Mouse (Mus musculus) left cerebral cortex, adult 2 months (tissue): ENCODE measurements at regions not wholly inside any gene's neighbourhood (a gene's known extent, or its start where the extent isn't known, plus 50 kb on each side); places are given as distances from the start of the nearest gene placed in this dataset.

Experiments used
- DNase-seq, 2 experiments: peaks; one replicate each; pipeline ENCODE4 v3.0.0; 2021 to 2022; ENCODE audit warnings: low spot score in 2 of 2, mixed read lengths in 1 of 2; ENCODE audit errors: extremely low spot score in 1 of 2
- H3K27ac ChIP-seq: fragments of 200-600 bp; 2 replicates; pipeline ENCODE4 v1.8.1; 2022
- H3K4me3 ChIP-seq: fragments of 200-600 bp; 2 replicates; pipeline ENCODE4 v1.8.1; 2022
- CTCF ChIP-seq: fragments of 200-600 bp; IDR thresholded peaks from 2 replicates; pipeline ENCODE4 v1.8.1; 2022; ENCODE audit warnings: antibody characterized with exemption, mild to moderate bottlenecking, moderate library complexity
- intact Hi-C: fragments of 180-260 bp; cut with DNase I; formaldehyde crosslinking; loops from one replicate; pipeline ENCODE4 v1.15.1; 2025

DNA sequence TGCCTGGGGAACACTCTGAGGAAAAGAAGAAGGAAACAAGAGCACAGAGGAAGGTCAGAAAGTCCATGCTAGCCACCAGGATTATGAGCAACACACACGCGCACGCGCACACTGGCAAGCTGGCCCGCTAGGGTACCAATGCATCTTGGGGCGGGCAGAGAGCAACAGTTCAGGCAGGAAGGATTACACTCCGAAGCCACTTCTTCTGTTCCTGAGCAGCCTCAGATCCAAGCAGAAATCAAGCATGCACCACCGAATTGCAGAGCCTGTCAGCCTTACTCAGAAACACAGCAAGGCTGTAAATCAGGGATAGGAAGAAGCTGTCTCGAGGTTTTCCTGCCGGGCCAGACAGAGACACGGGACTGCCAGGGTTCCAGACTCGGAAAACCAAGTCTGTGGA, 615.8 kb upstream of the Adam5 start:
- intact Hi-C loops = no loop called here

DNA sequence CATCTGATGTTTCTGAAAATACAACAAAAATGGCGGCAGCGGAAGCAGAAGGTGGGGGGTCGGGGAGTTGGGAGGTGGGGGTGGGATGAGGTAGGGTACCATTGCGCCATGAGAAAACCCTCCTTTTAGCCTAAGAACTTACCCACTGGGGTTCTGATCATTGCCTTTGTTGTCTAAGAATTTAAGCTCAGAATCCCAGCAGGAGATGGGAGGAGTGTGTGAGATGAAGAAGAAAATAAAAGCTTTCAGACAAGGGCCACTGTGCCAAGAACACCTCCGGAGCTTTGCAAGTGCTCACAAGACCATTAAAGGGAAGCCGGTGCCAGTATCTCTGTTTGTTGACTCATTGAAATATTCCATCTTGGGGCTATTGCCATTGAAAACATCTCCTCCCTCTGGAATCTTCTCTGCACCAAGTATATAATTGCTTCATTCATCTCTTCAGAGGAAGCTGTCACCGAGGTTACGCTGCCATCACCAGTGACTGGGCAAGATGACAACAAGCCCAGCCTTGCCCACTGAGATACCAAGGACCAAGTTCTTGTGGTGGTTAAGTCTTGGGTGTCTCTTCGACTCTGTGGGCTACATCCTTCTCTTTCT, 614.0 kb upstream of the Adam5 start:
- DNase-seq = no peak
- no peak for TF ChIP-seq CTCF
- H3K4me3 ChIP-seq = no peak overlapping the region
- intact Hi-C loops = no loop called here
- H3K27ac ChIP-seq = no peak overlapping the region

More for the DNA sequence above, 615.8 kb upstream of the Adam5 start:
- no peak for DNase-seq
- no peak overlapping the region for H3K4me3 ChIP-seq
- TF ChIP-seq CTCF = no peak
- peak overlapping the region; percentile 74; the same call in 1 of the 2 replicates for H3K27ac ChIP-seq

DNA sequence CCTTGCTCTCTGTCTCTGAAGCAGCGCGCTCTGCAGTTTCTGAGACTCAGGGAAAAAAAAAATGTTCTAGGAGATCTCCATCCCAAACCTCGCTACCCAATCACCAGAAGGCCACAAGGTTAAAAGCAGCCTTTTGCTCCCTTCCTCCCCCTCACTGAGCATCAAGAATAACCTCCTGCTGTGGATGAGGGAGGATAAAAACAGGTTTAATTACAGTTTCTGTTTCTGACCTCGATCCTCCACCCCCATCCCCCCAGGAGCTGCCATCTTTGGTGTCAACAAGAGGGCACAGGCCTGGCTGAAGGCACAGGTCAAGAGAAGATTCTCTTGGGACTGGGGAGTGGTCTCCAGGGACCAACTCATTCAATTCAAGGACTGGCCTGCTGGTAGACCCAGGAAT, 613.0 kb upstream of the Adam5 start:
- intact Hi-C loops = no loop called here
- TF ChIP-seq CTCF = no peak
- DNase-seq = no peak
- H3K27ac ChIP-seq = no peak overlapping the region
- no peak overlapping the region for H3K4me3 ChIP-seq

DNA sequence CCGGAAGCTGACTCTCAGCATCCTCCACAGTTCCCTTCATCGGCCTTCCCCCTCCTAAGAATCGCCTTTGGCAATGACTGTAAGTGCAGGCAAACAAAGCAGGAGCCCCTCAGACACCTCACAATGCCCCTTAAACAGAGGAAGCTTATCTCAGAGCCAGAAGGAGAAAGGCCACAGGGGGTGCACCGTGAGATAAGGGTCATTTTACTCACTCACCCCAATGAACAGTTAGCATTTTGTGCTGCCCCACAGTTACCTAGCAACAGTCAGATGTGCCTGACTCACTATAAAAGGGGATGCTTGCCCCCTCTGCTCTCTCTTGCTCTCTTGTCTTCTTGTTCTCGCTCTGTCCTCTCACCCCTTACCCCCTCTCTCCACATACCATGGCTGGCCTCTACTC, 606.4 kb upstream of the Adam5 start:
- TF ChIP-seq CTCF = no peak
- Histone ChIP-seq H3K4me3 (no peak overlapping the region), H3K27ac (no peak overlapping the region)
- intact Hi-C loops = no loop called here
- no peak for DNase-seq

DNA sequence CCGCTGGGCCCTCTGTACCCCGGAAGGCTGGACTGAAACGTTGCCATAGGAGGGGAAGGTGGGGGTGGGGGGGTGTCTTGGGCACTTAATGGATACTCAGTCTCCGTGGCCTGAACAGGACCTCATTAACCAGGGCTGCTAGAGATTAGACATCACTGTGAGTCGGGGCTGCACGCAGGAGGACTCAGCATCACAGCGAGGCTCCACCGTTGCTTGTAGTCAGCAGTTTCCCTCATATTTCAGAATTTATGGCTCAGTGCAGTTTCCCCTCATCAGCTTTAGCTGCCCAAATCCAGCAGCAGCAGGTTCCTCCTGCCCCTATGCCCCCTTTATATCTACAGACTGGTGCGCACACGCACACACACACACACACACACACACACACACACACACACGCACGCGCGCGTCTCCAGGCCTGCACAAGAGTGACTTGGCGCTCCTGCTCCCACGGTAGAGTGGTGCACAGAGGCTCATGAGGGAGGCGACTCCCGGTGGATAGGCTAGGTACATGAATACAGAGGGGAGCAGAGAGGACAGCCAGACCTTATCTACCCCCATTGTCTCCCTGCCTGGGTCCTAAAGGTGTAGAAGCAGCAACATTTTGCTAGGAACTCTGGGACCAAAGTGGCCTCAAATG, 605.8 kb upstream of the Adam5 start:
- Histone ChIP-seq H3K27ac (no peak overlapping the region), H3K4me3 (no peak overlapping the region)
- no peak for TF ChIP-seq CTCF
- no peak for DNase-seq
- intact Hi-C loops = no loop called here

DNA sequence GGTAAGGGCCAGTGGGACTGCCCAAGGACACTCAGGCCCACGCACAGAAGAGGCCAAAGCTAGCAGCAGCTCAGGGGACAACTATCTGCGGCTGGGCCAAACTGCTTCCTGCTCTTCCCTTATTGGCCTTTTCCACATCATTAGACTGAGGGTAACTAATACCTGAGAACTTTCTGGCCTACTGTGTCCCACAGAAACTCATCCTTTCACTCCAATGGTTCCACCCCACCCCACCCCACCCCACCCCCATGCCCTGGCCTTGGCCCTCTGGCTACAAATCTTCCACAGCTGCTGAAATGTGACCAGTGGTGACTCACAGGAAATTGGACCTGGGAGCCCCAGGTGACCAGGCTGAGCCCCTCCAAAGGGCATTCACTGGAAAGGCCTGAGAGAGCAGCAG, 604.6 kb upstream of the Adam5 start:
- no peak for DNase-seq
- no peak for TF ChIP-seq CTCF
- H3K27ac ChIP-seq = no peak overlapping the region
- intact Hi-C loops = no loop called here
- H3K4me3 ChIP-seq = no peak overlapping the region

DNA sequence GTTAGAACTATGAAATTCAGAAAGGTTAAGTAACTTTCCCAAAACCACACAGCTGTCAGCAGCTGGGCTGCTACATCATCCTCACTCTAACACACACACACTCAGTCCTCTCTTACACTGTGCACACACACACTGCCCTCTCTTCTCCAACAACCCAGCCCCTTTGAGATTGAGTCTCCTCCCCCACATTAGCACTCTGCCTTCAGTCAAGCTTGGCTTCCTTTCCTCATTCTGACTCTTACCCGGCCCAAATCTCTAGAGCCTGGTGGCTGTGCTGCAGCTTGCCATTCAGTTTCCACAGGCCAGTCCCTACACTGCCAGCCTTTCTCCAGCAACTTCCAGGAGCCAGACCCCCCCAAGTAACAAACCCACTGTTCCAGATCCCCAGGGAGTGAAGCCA, 602.0 kb upstream of the Adam5 start:
- DNase-seq = no peak
- intact Hi-C loops = no loop called here
- TF ChIP-seq CTCF = no peak
- H3K27ac ChIP-seq = no peak overlapping the region
- H3K4me3 ChIP-seq = no peak overlapping the region

DNA sequence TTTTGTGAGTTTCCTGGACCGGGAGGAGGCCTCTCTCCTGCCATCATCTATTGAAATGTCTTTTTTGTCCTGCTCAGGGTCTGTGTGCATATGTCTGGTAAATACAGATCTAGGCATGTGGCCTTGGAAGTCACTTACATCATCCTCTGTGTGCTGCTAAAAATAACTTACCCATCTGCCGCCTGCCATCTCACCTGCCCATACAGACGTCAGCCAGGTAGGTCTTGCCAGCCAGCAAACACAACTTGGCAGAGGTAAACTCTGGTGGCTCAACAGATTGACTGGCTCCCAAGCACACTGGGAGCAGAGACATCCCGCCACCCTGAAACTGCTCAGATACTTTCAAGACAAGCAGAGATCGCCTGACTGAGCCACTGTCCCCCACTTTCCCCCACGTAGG, 597.3 kb upstream of the Adam5 start:
- intact Hi-C loops = no loop called here
- no peak for DNase-seq
- TF ChIP-seq CTCF = no peak
- H3K4me3 ChIP-seq = no peak overlapping the region
- no peak overlapping the region for H3K27ac ChIP-seq

DNA sequence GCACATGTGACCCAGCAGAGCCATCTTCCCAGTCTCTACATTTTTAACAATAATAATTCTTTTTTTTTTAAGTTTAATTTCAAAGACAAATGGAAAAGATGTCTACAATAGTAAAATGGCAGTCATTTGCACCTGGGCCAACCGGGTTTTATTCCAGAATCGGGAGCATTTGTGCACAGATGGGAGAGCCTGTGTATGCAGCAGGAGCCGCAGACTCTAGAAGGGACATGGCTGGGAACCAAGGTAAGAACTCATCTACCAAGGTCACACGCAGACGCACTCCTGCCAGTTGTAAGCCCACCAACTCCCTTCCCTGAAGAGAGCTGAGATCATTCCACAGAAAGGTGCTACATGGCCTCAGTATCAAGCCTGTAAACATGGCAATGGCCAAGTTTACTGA, 586.4 kb upstream of the Adam5 start:
- Histone ChIP-seq H3K27ac (no peak overlapping the region), H3K4me3 (no peak overlapping the region)
- intact Hi-C loops = no loop called here
- no peak for DNase-seq
- no peak for TF ChIP-seq CTCF

DNA sequence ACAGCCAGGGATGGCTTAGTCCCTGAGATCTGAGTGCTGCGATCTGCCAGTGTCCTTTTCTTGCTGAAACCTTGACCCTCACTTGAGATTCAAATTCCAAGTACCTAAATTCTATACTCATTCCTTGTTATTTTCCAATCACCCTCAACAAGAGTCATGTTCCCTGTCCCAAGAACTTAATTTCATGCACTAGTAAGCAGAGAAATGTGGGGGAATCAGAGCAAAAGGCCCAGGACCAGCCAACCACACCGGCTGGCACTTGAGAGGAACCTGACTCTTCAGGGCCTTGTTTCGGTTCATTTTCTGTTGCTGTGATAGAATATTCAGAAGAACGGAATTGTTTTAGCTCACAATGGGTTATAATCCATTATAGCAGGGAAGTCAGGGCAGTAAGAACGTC, 583.7 kb upstream of the Adam5 start:
- TF ChIP-seq CTCF = no peak
- intact Hi-C loops = no loop called here
- no peak overlapping the region for H3K4me3 ChIP-seq
- no peak for DNase-seq
- no peak overlapping the region for H3K27ac ChIP-seq

DNA sequence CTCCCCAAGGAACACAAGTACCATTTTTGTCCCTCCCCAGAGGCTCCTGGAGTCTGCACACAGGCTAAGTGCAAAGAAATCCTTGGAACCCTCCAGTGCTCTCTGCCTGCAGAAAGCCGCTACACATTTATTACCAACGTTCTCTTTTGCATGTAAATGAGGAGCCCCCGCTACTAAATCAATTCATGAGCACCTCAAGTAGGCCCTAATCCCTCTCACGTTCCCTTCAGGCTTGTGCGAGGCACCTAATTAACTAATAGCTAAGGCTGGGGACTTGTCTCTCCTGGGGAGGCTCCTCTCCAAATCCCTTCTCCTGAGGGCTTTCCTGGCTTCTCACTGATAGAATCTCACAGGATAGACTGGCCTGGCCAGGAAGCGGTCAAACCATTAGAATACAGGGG, 568.6 kb upstream of the Adam5 start:
- intact Hi-C loops = no loop called here

DNA sequence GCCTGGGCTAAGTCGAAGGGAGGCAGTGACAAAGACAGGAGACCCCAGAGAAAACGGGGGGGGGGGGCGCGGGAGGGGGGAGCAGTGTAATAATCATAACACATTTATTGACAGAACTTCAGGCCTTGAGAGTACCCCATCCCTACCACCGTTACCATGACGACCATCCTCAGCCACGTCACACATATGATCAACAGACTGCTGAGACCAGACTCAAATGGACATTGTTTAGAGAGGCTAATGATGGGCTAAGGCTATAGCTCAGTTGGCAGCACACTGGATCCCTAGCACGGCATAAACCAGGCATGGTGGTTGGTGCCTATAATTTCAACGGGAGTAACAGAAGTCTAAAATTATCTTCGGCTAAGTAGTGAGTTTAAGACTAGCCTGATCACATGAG, 565.8 kb upstream of the Adam5 start:
- no peak overlapping the region for H3K4me3 ChIP-seq
- intact Hi-C loops = no loop called here
- no peak overlapping the region for H3K27ac ChIP-seq
- TF ChIP-seq CTCF = no peak
- no peak for DNase-seq

More for the DNA sequence above, 568.6 kb upstream of the Adam5 start:
- Histone ChIP-seq H3K27ac (no peak overlapping the region), H3K4me3 (no peak overlapping the region)
- no peak for DNase-seq
- TF ChIP-seq CTCF = no peak

DNA sequence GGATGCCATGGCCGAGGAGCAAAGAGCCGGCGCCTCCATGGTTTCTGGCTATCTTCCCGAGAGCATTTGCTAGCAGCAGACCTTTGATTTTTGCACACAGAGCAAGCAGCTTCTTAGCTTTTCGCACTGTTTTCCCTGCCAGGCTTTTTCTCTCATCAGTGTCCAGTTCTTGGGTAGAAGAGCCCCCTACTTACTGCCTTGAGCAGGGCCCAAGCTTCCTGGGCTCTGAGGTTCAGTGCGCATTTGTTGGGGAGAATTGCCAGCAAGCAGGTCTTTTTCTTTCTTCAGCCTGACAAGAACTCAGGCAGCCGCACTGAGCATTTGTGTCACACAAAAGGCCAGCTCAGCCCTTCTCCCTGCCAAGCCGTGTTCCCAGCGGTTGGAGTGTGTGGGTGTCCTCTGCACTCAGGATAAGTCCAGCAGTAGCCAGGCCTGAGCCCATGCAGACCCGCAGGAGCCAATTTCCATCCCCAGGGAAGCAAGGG, 565.2 kb upstream of the Adam5 start:
- intact Hi-C loops = no loop called here
- peak; percentile 31 to 41 for DNase-seq
- no peak for TF ChIP-seq CTCF
- Histone ChIP-seq H3K4me3 (no peak overlapping the region), H3K27ac (no peak overlapping the region)
